Mouse (Mus musculus): ENCODE measurements around the gene Dhx8. TPM values are rescaled to one million over a fixed set of nuclear protein-coding genes. Genes with fewer than 3 reads are reported as not detected.

Dhx8 gene
- polyA plus RNA-seq, 1 experiment = 12.6 TPM

DNA sequence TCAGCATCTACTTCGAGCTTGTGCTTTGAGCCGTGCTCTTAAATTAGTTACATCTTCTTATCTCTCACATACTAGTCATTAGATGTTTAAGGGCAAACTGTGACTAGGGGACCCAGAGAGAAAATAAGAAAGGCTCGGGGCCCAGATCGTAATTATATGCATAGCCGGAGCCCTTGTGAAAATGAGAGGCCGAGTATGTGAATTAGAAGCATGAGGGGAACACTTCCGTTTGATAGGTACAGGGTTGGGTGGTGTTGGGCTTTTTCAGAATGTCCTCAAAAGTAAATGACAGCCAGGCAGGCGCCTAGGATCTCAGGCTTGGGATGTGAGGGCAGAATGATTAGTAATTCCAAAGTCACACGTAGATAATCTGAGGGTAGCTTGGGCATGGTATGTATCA is 877 bp downstream of the Dhx8 start:
- no peak for DNase-seq (ENCODE audit: low read depth)

DNA sequence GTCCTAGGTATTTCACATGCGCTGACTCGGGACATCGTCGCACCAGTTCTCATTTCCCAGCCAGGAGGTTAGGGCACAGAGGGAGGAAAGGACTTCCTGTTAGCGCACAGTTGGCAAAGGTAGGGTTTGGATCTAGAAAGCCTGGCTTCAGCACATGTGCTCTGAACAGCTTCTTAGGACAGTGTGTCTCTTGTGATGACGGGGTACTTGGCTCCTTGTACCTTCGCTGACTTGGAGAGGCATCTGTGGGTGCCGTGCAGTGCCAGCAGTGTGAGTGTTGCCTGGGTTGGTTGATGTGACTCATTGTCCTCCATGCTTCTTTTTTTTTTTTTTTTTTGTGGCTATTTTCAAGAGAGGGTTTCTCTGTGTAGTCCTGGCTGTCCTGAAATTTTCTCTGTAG is 23.9 kb downstream of the Dhx8 start:
- peak; percentile 27 for DNase-seq (ENCODE audit: low read depth)

DNA sequence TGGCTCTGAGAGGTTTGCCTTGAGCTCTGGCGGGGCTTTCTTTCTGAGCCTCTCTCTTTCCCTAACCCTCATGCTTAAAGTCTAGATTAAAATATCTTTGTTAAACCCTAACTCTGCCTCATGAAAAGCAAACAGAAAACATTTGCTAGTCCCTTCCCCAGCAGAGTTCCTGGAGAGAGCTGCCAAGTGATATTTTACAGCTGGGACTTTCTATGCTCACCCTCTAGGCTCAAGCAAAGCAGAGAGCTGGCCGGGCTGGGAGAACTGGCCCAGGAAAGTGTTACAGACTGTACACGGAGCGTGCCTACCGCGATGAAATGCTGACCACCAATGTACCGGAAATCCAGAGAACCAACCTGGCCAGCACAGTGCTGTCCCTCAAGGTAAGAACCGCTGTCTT is 24.6 kb downstream of the Dhx8 start:
- no peak for DNase-seq (ENCODE audit: low read depth)

DNA sequence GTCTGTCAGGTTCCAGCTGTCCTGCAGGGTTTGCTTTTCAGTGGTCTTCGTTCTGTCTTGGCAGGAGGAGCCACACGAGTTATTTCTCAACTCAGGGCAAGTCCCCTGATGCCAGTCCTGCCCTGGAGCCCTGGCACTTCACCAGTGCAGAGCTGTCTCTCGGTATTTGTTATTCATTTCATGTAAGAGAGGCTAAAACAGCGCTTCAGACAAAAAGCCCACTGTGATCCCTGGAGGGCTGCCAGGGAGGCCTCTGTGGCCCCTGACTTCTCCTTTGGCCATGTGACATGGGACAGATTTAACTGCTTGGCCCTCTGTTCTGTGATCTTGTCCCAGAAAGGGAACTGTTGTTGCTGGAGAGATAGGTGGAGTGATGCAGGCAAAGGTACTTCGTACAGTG is 25.7 kb downstream of the Dhx8 start:
- DNase-seq (ENCODE audit: low read depth) = no peak

DNA sequence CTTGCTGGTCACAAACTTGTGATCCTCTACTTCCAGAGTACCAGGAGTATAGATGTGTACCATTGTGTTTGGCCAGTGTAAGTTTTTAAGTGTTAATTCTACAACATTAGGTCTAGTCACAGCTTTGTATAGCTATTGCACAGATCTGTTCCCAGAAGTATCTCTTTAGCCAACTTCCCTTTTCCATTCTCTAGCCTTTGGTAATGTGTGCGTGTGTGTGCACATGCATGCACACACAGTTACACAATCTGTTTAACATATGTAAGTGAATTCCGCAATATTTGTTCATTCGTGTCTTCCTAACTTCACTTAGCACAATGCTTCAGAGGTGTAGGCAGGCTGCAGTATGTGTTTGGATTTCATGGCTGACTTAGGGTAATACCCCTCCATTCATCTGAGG is 26.8 kb downstream of the Dhx8 start:
- DNase-seq (ENCODE audit: low read depth) = no peak

DNA sequence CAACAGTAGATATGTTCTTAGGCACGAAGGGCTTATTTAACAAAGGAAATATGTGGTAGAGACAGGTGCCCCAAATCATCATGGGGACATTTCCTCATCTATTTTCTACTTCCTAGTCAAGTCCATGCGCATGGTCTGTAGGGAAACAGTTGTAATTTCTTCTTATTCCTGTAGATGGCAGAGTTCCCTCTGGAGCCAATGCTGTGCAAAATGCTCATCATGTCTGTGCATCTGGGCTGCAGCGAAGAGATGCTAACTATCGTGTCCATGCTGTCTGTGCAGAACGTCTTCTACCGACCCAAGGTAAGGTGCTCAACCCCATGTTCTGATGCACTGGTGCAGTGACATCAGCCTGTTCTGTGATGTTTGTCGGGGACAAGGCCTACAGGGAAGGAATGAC is 31.0 kb downstream of the Dhx8 start:
- DNase-seq (ENCODE audit: low read depth) = no peak

DNA sequence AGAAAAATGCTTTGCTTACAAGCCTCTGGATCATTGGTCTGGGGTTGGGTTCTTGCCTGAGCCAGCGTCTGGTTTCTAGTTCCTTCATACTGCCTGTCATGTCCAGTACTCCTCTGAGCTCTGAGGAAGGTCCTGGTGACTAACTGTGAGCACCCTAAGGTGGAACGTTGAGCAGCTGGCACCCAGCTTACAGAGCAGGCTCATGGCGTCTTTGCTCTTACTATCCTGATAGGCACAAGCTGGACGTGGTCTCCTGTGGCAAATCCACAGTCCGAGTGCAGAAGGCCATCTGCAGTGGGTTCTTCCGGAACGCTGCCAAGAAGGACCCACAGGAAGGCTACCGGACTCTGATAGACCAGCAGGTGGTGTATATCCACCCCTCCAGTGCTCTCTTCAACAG is 31.8 kb downstream of the Dhx8 start:
- no peak for DNase-seq (ENCODE audit: low read depth)

DNA sequence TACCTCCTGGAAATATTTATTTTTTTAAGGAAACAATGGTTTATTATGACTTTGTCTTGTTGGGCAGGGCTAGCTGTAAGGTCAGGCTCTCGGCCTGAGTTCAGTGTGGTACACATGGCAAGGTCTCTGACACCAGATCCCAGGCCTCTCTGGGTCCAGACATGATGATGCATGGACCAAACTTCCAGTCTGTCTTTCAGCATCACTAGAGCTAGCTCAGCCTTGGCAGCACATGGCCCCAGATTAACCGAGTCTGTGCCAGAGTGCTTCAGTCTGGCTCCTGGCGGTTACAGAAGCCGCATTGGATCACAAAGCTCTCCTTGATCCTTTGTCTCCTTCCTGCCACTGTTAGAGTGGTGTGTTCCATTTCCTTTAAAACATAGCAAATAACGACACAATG is 34.6 kb downstream of the Dhx8 start:
- no peak for DNase-seq (ENCODE audit: low read depth)

DNA sequence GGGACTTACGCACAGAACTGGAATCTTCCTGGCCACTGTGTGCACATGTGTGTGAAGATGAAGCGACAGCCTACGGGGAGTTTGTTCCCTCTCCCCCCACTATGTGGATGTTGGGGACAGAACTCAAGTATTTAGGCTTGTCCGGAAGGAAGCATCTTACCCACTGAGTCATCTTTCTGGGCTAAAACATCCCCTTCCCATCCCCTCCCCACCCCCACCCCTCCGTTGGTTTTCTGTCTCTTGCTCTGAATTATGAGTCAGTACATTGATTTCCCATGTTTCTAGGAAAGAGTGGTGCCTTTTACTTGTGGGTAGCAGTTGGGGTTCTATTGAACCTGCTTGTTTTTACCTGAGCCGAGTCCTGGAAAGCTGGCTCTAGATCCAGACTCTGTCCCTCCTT is 36.0 kb downstream of the Dhx8 start:
- DNase-seq (ENCODE audit: low read depth) = no peak

DNA sequence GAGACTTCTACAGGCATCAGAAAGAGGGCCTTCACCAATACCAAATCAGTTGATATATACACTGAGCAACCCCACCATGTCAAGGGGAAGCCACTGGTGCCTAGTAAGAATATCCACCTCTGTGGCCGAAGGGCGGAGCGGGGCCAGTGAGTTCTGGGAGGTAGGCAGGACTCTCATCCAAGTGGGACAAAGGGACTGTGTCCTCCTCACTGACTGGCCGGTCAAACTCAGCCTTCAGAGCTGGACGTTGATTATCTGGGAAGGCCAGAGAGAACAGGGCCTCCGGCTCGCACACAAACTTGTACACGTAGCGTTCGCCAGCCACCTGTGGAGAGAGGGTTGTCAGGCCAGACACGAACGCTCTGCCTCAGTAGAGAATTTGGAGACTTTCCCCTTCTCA is 37.5 kb downstream of the Dhx8 start:
- no peak for DNase-seq (ENCODE audit: low read depth)

DNA sequence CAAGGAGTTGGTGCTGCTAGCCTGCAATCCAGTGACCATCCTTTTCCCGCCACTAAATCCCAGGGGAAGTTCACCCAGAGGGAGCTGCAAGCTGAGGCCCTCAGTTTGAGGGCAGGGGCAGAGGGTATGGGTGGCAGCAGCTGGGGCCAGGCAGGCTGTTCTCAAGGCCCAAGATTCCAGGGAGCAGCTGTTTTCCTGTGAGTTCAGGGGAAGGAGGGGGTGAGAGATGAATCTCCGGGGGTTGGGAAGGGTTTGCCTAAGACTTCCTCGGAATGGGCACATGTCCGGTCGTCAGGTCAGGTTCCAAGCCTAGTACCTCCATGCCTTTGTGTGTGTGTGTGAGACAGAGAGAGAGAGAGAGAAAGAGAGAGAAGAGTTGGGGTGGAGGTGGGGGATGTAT is 39.3 kb downstream of the Dhx8 start:
- DNase-seq (ENCODE audit: low read depth) = no peak

DNA sequence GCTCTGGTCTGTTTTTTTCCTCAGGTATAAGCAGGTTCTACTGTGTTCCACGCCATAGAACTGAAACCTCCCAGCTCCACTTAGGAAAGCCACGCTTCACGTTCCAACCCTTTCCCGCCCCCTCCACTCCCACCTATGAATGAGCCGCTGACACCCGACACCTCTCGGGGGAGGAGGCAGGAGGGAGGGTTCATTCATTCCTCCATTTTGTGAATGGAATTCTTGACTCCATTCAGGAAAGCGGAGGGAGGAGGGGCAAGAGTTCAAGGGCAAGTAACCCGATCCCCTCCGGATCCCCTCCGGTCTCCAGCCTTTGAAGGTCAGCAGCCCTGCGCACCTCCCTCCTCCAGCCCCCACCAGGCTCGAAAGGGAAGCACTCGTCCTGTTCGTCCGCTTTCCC is 39.7 kb downstream of the Dhx8 start:
- no peak for DNase-seq (ENCODE audit: low read depth)

DNA sequence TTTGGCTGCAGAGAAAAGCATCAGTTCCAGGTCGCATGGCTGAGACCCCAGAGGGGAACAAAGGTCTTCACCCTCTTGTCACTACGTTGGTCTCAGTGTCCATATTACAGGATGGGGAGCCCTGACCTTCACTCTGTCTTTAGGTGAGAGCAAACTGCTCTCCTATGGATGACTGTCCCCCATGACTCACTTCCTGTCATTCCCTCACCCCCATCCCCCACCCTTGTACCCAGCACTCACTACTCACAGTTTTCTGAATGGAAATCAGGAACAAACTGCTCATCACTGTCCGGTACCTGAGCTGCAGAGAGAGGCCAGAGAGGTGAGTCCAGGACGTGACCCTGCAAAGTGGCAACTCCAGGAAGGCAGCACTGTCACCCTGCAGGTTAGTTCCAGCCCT is 44.1 kb downstream of the Dhx8 start:
- DNase-seq (ENCODE audit: low read depth) = no peak

DNA sequence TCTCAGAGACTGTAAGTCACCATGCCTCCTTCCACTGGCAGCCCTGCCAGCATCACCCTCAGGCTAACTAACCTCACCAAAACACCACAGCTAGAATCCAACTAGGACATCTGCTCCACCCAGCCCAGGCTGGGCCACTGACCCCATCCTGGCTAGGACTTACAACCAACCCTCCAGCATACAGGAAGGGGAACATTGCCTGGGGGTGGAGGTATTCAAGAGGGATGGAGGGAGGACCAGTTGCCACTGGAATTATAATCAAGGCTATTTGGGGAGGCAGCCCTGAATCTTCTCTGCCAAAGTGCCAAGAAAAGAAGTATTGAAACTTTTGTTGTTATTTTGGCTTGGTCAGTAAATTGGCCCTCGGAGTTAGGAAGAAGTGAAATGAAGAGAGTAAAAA is 50.4 kb downstream of the Dhx8 start:
- DNase-seq (ENCODE audit: low read depth) = no peak

DNA sequence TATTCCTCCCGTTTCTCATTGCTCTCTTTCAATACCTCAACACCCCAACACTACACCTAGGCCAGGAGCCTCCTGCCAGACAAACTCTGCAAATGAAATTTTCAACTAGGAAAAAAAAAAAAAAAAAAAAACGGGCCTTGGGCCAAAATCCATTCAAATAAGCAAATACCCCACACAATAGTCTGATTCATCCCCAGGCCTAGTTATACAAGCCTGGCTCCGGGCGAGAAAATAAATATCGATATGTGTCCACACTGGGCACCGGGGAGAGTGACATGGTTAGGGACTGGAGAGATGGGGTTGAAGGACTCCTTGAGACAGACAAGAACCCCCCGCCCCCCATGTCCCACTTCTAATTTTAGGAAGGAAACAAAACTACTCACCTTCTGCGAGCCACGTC is 50.9 kb downstream of the Dhx8 start:
- DNase-seq (ENCODE audit: low read depth) = no peak

DNA sequence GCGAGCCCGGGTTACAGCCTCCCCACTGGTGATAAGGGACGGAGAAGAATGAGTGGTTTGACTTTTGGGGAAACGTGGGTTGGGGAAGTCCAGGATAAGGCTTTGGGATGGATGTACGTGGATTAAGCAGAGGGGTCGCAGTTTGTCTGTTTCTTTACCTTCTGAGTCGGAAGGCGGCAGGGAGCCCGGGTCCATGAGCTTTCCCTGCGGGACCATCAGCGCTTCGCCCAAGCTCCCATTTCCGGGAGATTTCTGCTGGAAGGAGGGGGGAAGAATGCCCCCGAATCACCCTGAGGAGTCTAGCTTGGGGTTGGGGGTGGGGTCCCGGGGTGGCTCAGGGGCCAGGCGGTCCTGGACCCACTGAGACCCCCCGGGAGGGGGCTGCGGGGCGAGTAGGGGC is 51.4 kb downstream of the Dhx8 start:
- DNase-seq (ENCODE audit: low read depth) = no peak

DNA sequence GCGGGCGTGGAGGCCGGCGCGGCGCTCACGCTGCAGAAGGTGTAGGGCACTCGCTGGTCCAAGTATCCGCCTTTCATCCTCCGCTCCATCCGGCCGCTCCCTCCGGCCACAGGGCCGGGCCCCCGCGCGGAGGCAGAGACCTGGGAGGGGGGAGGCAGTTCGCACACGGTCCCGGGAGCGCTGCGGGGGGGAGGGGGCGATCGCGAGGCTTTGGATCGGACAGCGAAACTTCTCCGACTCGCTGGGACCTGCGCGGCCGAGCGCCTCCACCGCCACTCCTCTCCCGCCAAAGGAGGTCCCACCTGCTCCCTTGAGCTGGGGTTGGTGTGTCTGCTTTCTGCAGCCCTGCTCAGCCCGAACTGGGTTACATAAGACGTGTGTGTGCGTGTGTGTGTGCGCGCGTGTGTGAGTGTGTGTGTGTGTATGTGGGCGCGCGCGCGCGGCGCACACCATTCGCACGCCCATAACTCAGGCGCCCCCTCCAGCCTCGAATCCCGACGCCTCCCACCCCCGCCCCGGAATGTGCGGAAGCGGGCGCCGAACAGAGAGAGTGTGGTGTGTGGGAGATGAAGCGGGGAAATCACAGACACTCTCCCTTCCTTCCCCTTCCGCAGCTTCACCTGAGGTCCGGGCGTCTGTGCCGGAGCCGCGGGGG is 51.9 kb downstream of the Dhx8 start:
- DNase-seq (ENCODE audit: low read depth) = no peak

DNA sequence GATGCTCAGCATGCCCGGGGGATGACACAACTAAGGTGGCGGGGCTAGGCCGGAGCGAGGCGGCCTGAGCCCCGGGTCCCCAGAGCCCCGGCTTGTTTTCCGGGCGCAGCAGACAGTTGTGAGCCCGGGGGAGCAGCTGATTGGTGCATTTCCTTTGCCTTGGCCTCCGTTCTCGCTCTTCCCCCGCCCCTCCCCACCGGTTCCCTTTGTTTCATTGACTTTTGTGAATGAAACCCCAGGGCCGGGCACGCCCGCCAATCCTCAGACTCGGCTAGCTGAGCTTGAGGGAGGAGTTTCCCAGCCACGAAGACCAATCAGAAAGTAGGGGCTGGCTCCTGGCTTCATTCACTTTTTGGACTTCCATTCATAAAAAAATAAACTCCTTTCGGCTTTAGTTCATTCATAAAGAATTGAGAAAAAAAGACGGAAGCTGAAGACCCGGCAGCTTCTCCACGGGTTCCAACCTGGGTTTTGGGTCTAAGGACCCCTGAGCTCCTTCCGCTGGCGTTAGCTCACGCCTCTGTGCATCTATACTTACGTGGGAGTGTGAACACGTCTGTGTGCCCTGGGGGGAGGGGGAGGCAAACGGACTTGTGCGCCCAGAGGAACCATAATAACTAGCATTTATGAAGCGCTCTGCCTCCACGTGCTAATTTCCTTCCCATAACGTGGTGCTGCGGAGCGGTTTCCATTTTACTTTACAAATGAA is 52.6 kb downstream of the Dhx8 start, which contains the start of gene Etv4:
Gene Etv4 (minus strand): TSS at position 229 of the 709 bp plus-strand sequence.
- peak; percentile 45 for DNase-seq (ENCODE audit: low read depth)

DNA sequence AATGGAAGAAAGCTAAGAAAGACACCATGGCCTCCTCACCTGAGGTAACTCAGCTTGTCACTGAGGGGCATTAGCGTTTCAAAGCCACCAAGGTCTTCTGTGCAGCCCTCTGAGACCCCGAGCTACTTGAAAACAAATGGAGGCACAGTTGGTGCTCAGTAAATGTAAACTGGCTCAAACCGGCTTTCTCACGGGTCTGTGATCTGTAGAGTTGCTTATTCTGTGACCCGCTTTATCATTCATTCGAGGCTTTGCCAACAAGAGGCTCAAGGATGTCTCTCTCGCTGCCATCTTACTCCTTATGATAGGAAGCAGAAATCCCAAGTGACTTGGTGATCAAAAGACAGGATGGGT is 53.1 kb downstream of the Dhx8 start:
- DNase-seq (ENCODE audit: low read depth) = no peak

DNA sequence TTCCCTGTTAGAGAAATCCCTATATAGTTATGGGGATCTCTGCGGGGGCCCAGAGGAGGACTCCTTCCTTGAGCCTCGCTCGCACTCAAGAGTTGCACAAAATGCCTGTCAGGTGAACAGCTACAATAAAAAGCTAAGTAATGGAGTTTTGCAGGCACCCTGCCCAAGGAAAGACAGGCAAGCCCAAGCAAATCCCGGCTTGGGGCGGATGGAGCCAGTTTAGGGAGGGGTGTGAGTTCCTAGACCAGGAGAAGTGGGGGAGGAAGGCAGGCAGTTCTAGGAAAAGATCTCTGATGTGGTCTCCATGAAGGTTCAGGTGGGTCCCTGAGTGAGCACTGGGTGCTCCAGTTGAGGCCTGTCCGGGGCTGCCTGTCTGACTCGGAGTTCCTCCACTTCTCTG is 53.9 kb downstream of the Dhx8 start:
- DNase-seq (ENCODE audit: low read depth) = peak; percentile 47

DNA sequence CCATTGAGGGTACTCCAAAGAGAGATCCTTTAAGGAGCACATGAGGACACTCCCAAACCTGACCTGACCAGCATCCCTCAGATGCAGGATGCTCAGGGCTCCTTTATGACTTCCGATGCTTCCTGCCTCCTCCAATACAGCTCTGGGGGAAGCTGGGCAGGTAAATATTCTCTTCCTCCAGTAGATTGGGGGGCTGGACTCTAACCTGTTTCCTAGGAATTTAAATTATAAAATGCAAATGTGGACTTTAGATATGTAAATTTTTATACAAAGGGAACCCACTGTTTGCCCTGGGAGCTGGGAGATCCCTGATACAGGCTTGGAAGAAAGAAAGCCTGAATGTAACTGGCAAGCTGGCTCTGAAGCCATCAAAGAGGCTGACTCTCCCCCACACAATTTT is 54.7 kb downstream of the Dhx8 start:
- no peak for DNase-seq (ENCODE audit: low read depth)

DNA sequence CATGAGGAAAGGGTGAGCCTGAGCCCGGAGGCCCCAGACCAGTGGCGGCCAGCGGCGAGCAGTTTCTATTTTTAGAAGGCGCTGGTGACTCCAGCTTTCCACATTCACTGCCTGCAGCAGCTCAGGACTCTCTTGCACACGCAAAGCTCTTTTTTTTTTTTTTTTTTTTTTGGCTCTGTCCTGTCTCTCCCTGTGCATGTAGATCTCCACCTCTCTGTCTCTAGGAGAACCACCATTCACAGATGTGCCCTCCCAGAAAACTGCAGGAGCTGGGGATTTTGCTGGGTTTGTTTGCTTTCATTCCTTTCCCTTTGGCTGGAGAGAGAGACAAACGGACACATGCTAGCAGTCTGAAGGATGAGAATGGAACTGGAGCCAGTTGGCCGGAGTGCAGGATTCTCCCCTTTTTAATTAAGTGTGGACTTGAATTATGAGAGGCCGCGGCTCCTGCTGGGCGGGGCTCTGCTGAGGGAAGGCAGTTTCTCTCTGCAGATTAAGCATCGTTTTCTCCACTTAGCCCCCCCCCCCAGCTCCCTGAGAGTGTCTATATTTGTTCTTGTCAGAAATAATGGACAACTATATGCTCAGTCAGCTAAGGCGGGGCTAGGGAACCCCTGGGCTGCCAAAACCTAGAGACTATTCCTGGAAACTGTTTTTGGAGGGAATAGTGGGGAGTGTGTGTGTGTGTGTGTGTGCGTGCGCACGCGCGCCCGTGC is 58.2 kb downstream of the Dhx8 start:
- DNase-seq (ENCODE audit: low read depth) = no peak

DNA sequence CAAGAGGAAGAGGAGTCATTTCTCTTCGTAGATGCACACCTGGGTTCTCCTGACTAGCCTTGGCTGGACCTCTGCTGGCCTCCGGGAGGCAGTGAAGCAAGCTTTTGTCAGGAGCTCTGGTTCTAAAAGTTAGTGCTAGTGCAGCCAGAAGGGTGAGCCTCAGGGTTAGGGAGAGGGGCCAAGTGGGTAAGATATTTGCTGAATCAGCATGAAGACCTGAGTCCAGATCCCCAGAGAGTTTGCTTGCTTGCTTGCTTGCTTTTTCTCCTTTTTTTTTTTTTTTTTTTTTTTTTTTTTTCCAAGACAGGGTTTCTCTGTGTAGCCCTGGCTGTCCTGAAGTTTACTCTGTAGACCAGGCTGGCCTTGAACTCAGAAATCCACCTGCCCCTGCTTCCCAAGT is 64.6 kb downstream of the Dhx8 start:
- DNase-seq (ENCODE audit: low read depth) = no peak
